Mouse (Mus musculus): ENCODE results near the gene Tbc1d10b.

GRCm38 (mm10) chr7:127232622-127233367 is 24.5 kb upstream of the Tbc1d10b start, which contains the start of the genes Zfp553 and Sept1:
- TF ChIP-seq CTCF (conservative IDR thresholded peaks at IDR 0.05; ENCODE audit: insufficient read depth, insufficient read length, low read depth, low read length) (no peak), POLR2A (IDR thresholded peaks at IDR 0.05; ENCODE audit: low read depth, low read length) (peak; percentile 43)
